ENCODE assay signal across 8 mouse cellular contexts in the genomic region with DNA sequence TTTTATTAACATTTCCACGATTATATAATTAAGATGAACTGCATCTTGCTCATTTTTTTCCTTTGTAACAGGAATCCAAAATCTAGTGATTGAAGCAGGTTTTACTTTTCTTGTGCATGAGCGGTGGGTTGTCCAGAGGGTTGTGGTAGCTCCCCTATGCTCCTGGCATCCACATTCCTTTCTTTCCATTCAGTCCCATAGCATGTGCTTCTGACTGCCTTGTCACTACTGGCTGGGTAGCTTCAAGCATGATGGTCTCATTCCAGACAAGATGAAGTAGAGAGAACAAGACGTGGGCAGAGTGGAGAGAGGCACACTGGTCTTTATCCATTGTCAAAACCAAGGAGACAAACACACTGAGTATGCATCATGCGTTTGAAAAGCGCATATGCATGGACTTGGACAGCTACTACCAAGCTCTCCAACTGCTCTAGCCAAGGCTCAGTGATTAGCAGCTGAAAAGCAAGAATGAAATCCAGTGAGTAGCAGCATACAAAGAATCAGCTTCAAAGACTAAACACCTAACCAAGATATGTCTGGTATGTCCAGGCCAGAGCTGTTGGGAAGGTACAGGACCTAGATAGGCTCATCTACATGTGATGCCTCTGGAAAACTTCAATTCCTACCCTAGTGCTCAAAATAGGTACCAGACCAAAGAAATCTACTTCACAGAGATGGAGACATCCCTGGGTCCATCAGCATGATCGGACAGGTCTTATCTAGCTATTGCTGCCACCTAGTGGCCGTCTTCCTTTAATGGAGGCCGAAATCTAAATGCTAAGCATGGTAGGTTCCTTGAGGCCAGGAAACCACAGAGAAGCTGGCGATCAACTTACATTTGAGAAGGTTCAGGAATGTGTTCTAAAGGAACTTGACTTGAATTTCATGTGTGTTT. TPM values are rescaled to one million over a fixed set of nuclear protein-coding genes. Genes with fewer than 3 reads are reported as not detected.
DNase-seq lines count a peak whose midpoint lies in the region; ATAC-seq and TF ChIP-seq lines count a peak whose summit lies in the region.

No protein-coding gene starts in this region.

- H3K9me3 ChIP-seq in midbrain, embryonic 13.5 days, result no peaks in the 10 kb centered on the region

- TF ChIP-seq POLR2A in kidney, adult 2 months (IDR thresholded peaks at IDR 0.05; ENCODE audit: low read depth, low read length), result no peak
- no peak for TF ChIP-seq POLR2A in small intestine, adult 2 months (IDR thresholded peaks at IDR 0.05; ENCODE audit: low read depth, low read length)

- no peaks in the 10 kb centered on the region; the same call in 1 of the 2 replicates for H3K36me3 ChIP-seq in kidney, adult 2 months (ENCODE audit: control insufficient read depth, insufficient read depth, low read length)
- no peaks in the 10 kb centered on the region for H3K36me3 ChIP-seq in midbrain, embryonic 13.5 days
- peaks cover 13% of the 10 kb centered on the region for H3K36me3 ChIP-seq in small intestine, adult 2 months (ENCODE audit: control insufficient read depth, insufficient read depth, low read length)

- H3K4me2 ChIP-seq in midbrain, embryonic 13.5 days (replicated peaks), result no peak overlapping the region

- no peaks in the 10 kb centered on the region for H3K27me3 ChIP-seq in kidney, adult 2 months (replicated peaks; ENCODE audit: control insufficient read depth, insufficient read depth, low read length)
- no peaks in the 10 kb centered on the region for H3K27me3 ChIP-seq in midbrain, embryonic 13.5 days
- no peaks in the 10 kb centered on the region for H3K27me3 ChIP-seq in small intestine, adult 2 months (ENCODE audit: control insufficient read depth, insufficient read depth, low read length)

- no peak overlapping the region for H3K4me3 ChIP-seq in kidney, adult 2 months (ENCODE audit: insufficient read depth, low read depth, low read length)
- no peak overlapping the region for H3K4me3 ChIP-seq in midbrain, embryonic 13.5 days (replicated peaks)
- no peak overlapping the region for H3K4me3 ChIP-seq in small intestine, adult 2 months (ENCODE audit: low read depth, low read length)

- 57% methylated on average over 9 of the region's 9 CpGs for WGBS in kidney, adult 2 months
- 50% methylated on average over 9 of the region's 9 CpGs for WGBS in midbrain, embryonic 13.5 days
- whole genome bisulfite sequencing in small intestine, adult 2 months, result 57% methylated on average over 9 of the region's 9 CpGs

- H3K27ac ChIP-seq in kidney, adult 2 months (ENCODE audit: insufficient read depth, low read depth, low read length), result no peak overlapping the region
- no peak overlapping the region for H3K27ac ChIP-seq in midbrain, embryonic 13.5 days
- no peak overlapping the region for H3K27ac ChIP-seq in small intestine, adult 2 months (ENCODE audit: insufficient read depth, low read depth, low read length)

- no peaks in the 10 kb centered on the region for H3K4me1 ChIP-seq in kidney, adult 2 months (ENCODE audit: control insufficient read depth, insufficient read depth, low read length)
- peaks cover 14% of the 10 kb centered on the region for H3K4me1 ChIP-seq in midbrain, embryonic 13.5 days (replicated peaks)
- no peaks in the 10 kb centered on the region for H3K4me1 ChIP-seq in small intestine, adult 2 months (ENCODE audit: control insufficient read depth, insufficient read depth, insufficient read length, low read length)

- ATAC-seq in midbrain, embryonic 13.5 days, result peak; percentile 93

- no peak overlapping the region for H3K9ac ChIP-seq in midbrain, embryonic 13.5 days (replicated peaks)

- peak; percentile 91 for DNase-seq in 3T3-L1 (ENCODE audit: low read depth, low spot score)
- peak; percentile 87 for DNase-seq in adrenal gland, postnatal 10 days
- DNase-seq in embryo, embryonic 9.5 days (ENCODE audit: extremely low spot score), result peak; percentile 85
- peak; percentile 76 to 90 for DNase-seq in heart, adult 18-20 months
- DNase-seq in kidney, adult 2 months, result peak; percentile 85
- peak; percentile 92 for DNase-seq in left cerebral cortex, postnatal 4 days

- peak; percentile 80 for TF ChIP-seq CTCF in kidney, adult 2 months (conservative IDR thresholded peaks at IDR 0.05; ENCODE audit: insufficient read depth, insufficient read length, low read depth, low read length)
- peak; percentile 13; the same call in 1 of the 2 replicates for TF ChIP-seq CTCF in small intestine, adult 2 months (IDR thresholded peaks at IDR 0.05; ENCODE audit: extremely low read depth, insufficient read length, insufficient replicate concordance, low read depth, low read length)

- intact Hi-C loops in left cerebral cortex, postnatal 4 days (cut with DNase I), result loop anchor here (2.0 to 5.0 kb wide), 3 partner anchors 51 to 152 kb away; partner anchors contain the start of gene Spsb4

RNA-seq across cellular contexts. Expression of gene Slc25a36, which starts 42.5 kb away (rescaled TPM):
- total RNA-seq in adrenal gland, postnatal 10 days (2021), result 10 to 100 TPM; 61.8 to 93.5 TPM
- total RNA-seq in heart, adult 18-20 months (2021), result 10 to 100 TPM; 38.5 to 38.6 TPM
- 39.2 and 45.6 TPM in 2 replicates for polyA plus RNA-seq in kidney, adult 2 months (2012; rRNA removed)
- total RNA-seq in left cerebral cortex, postnatal 4 days (2021), result 100 to 1,000 TPM; 108 to 115 TPM
- 74.5 and 85.7 TPM in 2 replicates for polyA plus RNA-seq in midbrain, embryonic 13.5 days (2015; fragmentation: Nextera tagmentation; extraction: Ambion mirVana)
- 4.4 and 15.6 TPM in 2 replicates for polyA plus RNA-seq in small intestine, adult 2 months (2012; rRNA removed)

RNA-seq across cellular contexts. Expression of gene Spsb4, which starts 49.8 kb away (rescaled TPM):
- total RNA-seq in adrenal gland, postnatal 10 days (2021), result 1 to 10 TPM; 1.5 to 3.5 TPM
- 1 to 10 TPM; 2.1 to 3.9 TPM for total RNA-seq in heart, adult 18-20 months (2021)
- 61.5 and 62.5 TPM in 2 replicates for polyA plus RNA-seq in kidney, adult 2 months (2012; rRNA removed)
- total RNA-seq in left cerebral cortex, postnatal 4 days (2021), result 10 to 100 TPM; 20.2 to 20.6 TPM
- 64.2 and 64.9 TPM in 2 replicates for polyA plus RNA-seq in midbrain, embryonic 13.5 days (2015; fragmentation: Nextera tagmentation; extraction: Ambion mirVana)
- polyA plus RNA-seq in small intestine, adult 2 months (2012; rRNA removed), result 0.24 and 0.56 TPM in 2 replicates

Comparison
In these comparisons a context has a peak if more than half of its experiments do, and no peak if none do; other contexts are left out.
1. RNA of gene Spsb4, which starts 49.8 kb away (total RNA-seq): 20.2 to 20.6 TPM in left cerebral cortex, postnatal 4 days; 2.1 to 3.9 TPM in heart, adult 18-20 months and 1.5 to 3.5 TPM in adrenal gland, postnatal 10 days; every median in the first group is over 4 times any median in the second.
2. Peak in every context shown above with its lines, with median percentiles within 50 percentile points of each other: DNase-seq.